Mouse (Mus musculus) liver, embryonic 14.5 days (tissue): Measurements from ENCODE around the gene Kcnk2.

Source experiments
- CTCF ChIP-seq: IDR thresholded peaks from 2 replicates; pipeline ENCODE4 v1.5.1; 2016; ENCODE audit warnings: antibody characterized with exemption, low read depth, control low read depth
- EP300 ChIP-seq: IDR thresholded peaks from 2 replicates; pipeline ENCODE4 v1.6.1; 2016; ENCODE audit warnings: antibody characterized with exemption, low read depth

GRCm38 (mm10) chr1:189217751-189218564 lies 184.1 kb downstream of the Kcnk2 start:
- TF ChIP-seq CTCF = no peak
- no peak for TF ChIP-seq EP300
